Mouse (Mus musculus): ENCODE data around the gene Olfr1052.
"Not testable (repeated sequence)": the region's sequence is repeated elsewhere in the genome, so short reads cannot be mapped to it uniquely, and the experiment has no call there.

DNA sequence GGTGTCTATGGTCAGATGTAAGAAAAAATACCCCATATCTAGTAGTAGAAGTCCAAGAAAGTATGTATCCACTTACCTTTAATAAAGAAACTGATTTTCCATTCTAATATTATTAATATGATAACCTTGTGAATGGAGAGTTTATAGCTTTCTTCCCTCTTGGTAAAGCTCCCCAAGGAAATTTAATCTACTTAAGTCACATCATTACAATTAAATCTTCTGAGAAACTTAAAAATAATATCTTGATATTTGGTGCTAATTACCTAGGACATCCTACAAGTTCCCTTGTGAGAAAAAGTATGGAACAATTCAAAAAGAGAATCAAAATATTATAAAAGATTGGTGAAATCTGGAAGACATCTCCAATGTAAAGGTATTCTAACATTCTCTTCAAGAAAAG, 34.0 kb upstream of the Olfr1052 start, which contains the start of gene Olfr1049:
- not testable (repeated sequence) for TF ChIP-seq CTCF (IDR thresholded peaks at IDR 0.05; ENCODE audit: borderline replicate concordance, insufficient read depth, low read depth, low read length); POLR2A (IDR thresholded peaks at IDR 0.05; ENCODE audit: borderline replicate concordance, insufficient read depth, low read length)

All from cerebellum, adult 2 months (tissue).